Mouse (Mus musculus) ES-Bruce4 (cell line): ENCODE results near the gene Git1.
A peak's percentile ranks its signal among the peaks of the same experiment; 100 is the strongest.

ENCODE experiments used
- CTCF ChIP-seq: IDR thresholded peaks from one replicate; pipeline ENCODE4 v1.8.1; 2011; ENCODE audit warnings: low read depth, low read length
- EP300 ChIP-seq: IDR thresholded peaks from 2 replicates; pipeline ENCODE4 v1.6.1; 2011; ENCODE audit warnings: low read depth, low read length; ENCODE audit not compliant: insufficient read depth
- POLR2A ChIP-seq: IDR thresholded peaks from one replicate; pipeline ENCODE4 v1.8.1; 2011; ENCODE audit warnings: low read length; ENCODE audit not compliant: insufficient read depth

GRCm38 (mm10) chr11:77492911-77493332, 440 bp upstream of the Git1 start:
- TF ChIP-seq CTCF, result no peak
- no peak for TF ChIP-seq EP300
- peak; percentile 15 for TF ChIP-seq POLR2A
